Mouse (Mus musculus) bone marrow, adult 2 months (tissue): ENCODE measurements around the gene Pcsk2.

Experiments used
- CTCF ChIP-seq: fragments of 200-500 bp; IDR thresholded peaks from 2 replicates; pipeline ENCODE4 v1.5.1; 2011; ENCODE audit warnings: low read length, control low read depth; ENCODE audit not compliant: control insufficient read depth, insufficient read depth
- POLR2A ChIP-seq: fragments of 200-500 bp; IDR thresholded peaks from 2 replicates; pipeline ENCODE4 v1.6.1; 2011; ENCODE audit warnings: low read depth, mild to moderate bottlenecking, control low read depth, low read length, borderline replicate concordance; ENCODE audit not compliant: control insufficient read depth

- TF ChIP-seq POLR2A, result no peak
- no peak for TF ChIP-seq CTCF
Observed at GRCm38 (mm10) chr2:143712901-143713300, 166.9 kb downstream of the Pcsk2 start.
